In the genomic region with DNA sequence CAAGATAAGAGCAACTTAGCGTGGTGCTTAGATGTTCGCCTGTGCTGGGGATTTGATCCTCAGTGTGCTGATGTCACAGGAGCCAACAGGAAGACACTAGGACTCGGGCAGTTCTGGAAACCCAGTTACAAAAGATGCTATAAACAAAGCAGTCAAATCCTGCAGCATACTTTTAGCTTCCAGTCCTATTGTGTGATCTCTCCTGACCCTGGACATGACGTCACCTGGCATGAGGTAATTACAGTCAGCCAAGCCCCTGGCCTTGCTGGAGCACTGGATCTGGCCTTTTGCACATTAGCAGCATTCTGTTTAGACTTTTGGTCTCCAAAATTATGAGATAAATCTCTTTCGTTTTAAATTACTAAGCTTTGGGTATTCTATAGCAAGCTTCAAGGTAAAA, we compare ENCODE assay signal across 12 mouse cellular contexts. TPM values are rescaled to one million over a fixed set of nuclear protein-coding genes. Genes with fewer than 3 reads are reported as not detected.
DNase-seq lines count a peak whose midpoint lies in the region; ATAC-seq and TF ChIP-seq lines count a peak whose summit lies in the region.
"Had no signal": no experiment of that assay in that cellular context is flagged by ENCODE, and none has a peak within 500 bp of the region (broad histone marks: within the 10 kb centered on the region; RNA-seq: fewer than 3 reads in every experiment).

No protein-coding gene starts in this region.

- peaks cover 3% of the 10 kb centered on the region; the same call in 1 of the 2 replicates for H3K4me1 ChIP-seq in embryonic facial prominence, embryonic 11.5 days (ENCODE audit: control insufficient read depth, insufficient read depth, low read length)

- no peak overlapping the region for H3K4me3 ChIP-seq in left cerebral cortex, adult 2 months
- no peak overlapping the region for H3K4me3 ChIP-seq in embryonic facial prominence, embryonic 11.5 days (ENCODE audit: low read depth, low read length)
- H3K4me3 ChIP-seq: forebrain, embryonic 12.5 days; midbrain, embryonic 13.5 days had no signal

- no peak overlapping the region for H3K9ac ChIP-seq in embryonic facial prominence, embryonic 11.5 days (replicated peaks; ENCODE audit: low read length)
- H3K9ac ChIP-seq: forebrain, embryonic 12.5 days; liver, embryonic 14.5 days; midbrain, embryonic 13.5 days had no signal

- 62% methylated on average over 5 of the region's 5 CpGs for WGBS in embryonic facial prominence, embryonic 11.5 days

- H3K36me3 ChIP-seq in embryonic facial prominence, embryonic 11.5 days (replicated peaks; ENCODE audit: control insufficient read depth, insufficient read depth, low read depth, low read length), result no peaks in the 10 kb centered on the region
- H3K36me3 ChIP-seq: forebrain, embryonic 12.5 days had no signal

- H3K9me3 ChIP-seq in embryonic facial prominence, embryonic 11.5 days (replicated peaks; ENCODE audit: control insufficient read depth, low read length), result no peaks in the 10 kb centered on the region
- H3K9me3 ChIP-seq: forebrain, embryonic 12.5 days; midbrain, embryonic 13.5 days had no signal

- peak overlapping the region; percentile 75 for H3K27ac ChIP-seq in left cerebral cortex, adult 2 months
- no peak overlapping the region for H3K27ac ChIP-seq in embryonic facial prominence, embryonic 11.5 days (replicated peaks; ENCODE audit: low read depth, low read length)
- H3K27ac ChIP-seq: forebrain, embryonic 12.5 days; liver, embryonic 14.5 days; midbrain, embryonic 13.5 days had no signal

- peak; percentile 83 to 93 for DNase-seq in adrenal gland, adult (ENCODE audit: inconsistent age in 2 of 2, low spot score in 1 of 2)
- DNase-seq in adrenal gland, adult 18-20 months (ENCODE audit: low spot score in 2 of 2), result no peak
- DNase-seq in left cerebral cortex, adult 2 months (ENCODE audit: extremely low spot score in 1 of 2, low spot score in 2 of 2), result no peak
- no peak for DNase-seq in left cerebral cortex, postnatal 25 days (ENCODE audit: low spot score in 2 of 2)
- DNase-seq in embryonic facial prominence, embryonic 11.5 days (ENCODE audit: low spot score), result peak; percentile 25
- DNase-seq in heart, postnatal 4 days, result peak; percentile 53
- DNase-seq in right cerebral cortex, postnatal 4 days, result no peak
- DNase-seq in natural killer cell, adult 2 months (ENCODE audit: low spot score in 2 of 2), result no peak
- DNase-seq: thymus, postnatal 4 days had no signal

- no peak overlapping the region for H3K4me2 ChIP-seq in embryonic facial prominence, embryonic 11.5 days (ENCODE audit: low read depth, low read length)
- H3K4me2 ChIP-seq: forebrain, embryonic 12.5 days; midbrain, embryonic 13.5 days had no signal

- intact Hi-C loops in left cerebral cortex, adult 2 months (cut with DNase I), result no loop called here
- intact Hi-C loops in left cerebral cortex, postnatal 25 days (cut with DNase I), result no loop called here

- no peak for ATAC-seq in embryonic facial prominence, embryonic 11.5 days (replicated peaks; ENCODE audit: insufficient number of reproducible peaks, low FRiP score, low TSS enrichment, low read depth)
- ATAC-seq: midbrain, embryonic 13.5 days had no signal

- TF ChIP-seq CTCF in left cerebral cortex, adult 2 months (IDR thresholded peaks at IDR 0.05), result no peak

- H3K27me3 ChIP-seq in embryonic facial prominence, embryonic 11.5 days (ENCODE audit: control insufficient read depth, insufficient read depth, low read length), result no peaks in the 10 kb centered on the region
- H3K27me3 ChIP-seq: forebrain, embryonic 12.5 days; midbrain, embryonic 13.5 days had no signal

RNA-seq across cellular contexts. Expression of a gene that starts 38.8 kb away (rescaled TPM):
- 100 to 1,000 TPM; 239 to 346 TPM for total RNA-seq in adrenal gland, adult 18-20 months (2021)
- 100 to 1,000 TPM; 142 to 162 TPM for total RNA-seq in left cerebral cortex, adult 2 months (2021)
- 100 to 1,000 TPM; 134 to 144 TPM for total RNA-seq in left cerebral cortex, postnatal 25 days (2021)
- polyA plus RNA-seq in embryonic facial prominence, embryonic 11.5 days (2014; fragmentation: Nextera tagmentation; extraction: Ambion mirVana), result 7.7 and 12.0 TPM in 2 replicates
- total RNA-seq in heart, postnatal 4 days (2021), result 10 to 100 TPM; 20.3 to 22.8 TPM

Comparison
In these comparisons a context has a peak if more than half of its experiments do, and no peak if none do; other contexts are left out.
1. DNase-seq: peak in adrenal gland, adult (2 of 2), embryonic facial prominence, embryonic 11.5 days (single experiment) and heart, postnatal 4 days (single experiment); none in adrenal gland, adult 18-20 months (0 of 2), left cerebral cortex, adult 2 months (0 of 2), left cerebral cortex, postnatal 25 days (0 of 2), right cerebral cortex, postnatal 4 days (single experiment) and natural killer cell, adult 2 months (0 of 2).
2. RNA of a gene that starts 38.8 kb away (total RNA-seq): 239 to 346 TPM in adrenal gland, adult 18-20 months, 142 to 162 TPM in left cerebral cortex, adult 2 months and 134 to 144 TPM in left cerebral cortex, postnatal 25 days; 20.3 to 22.8 TPM in heart, postnatal 4 days; every median in the first group is over 4 times any median in the second.